Mouse (Mus musculus) forebrain, embryonic 14.5 days (tissue): ENCODE measurements at regions not wholly inside any gene's neighbourhood (a gene's known extent, or its start where the extent isn't known, plus 50 kb on each side); places are given as distances from the start of the nearest gene placed in this dataset.

Experiments
- ATAC-seq: fragments of 200-750 bp; cut with Nextera tagmentation; 2 replicates; pipeline ENCODE4 v1.8.0; 2017; ENCODE audit warnings: mild to moderate bottlenecking, moderate library complexity
- DNase-seq: peaks from one replicate; pipeline ENCODE4 v3.0.0-alpha.2; 2015; ENCODE audit warnings: low spot score
- H3K27ac ChIP-seq: fragments of 300-500 bp; sonication (generic); 2 replicates; pipeline ENCODE4 v1.5.1; 2014; ENCODE audit warnings: low read depth, mild to moderate bottlenecking, control low read depth, low read length, moderate library complexity
- H3K27me3 ChIP-seq: fragments of 300-500 bp; sonication (generic); replicated peaks from 2 replicates; pipeline ENCODE4 v1.6.1; 2014; ENCODE audit warnings: low read length, control low read depth, mixed read lengths; ENCODE audit not compliant: control insufficient read depth, insufficient read depth
- H3K36me3 ChIP-seq: fragments of 300-500 bp; sonication (generic); 2 replicates; pipeline ENCODE4 v1.6.1; 2014; ENCODE audit warnings: low read length, control low read depth; ENCODE audit not compliant: control insufficient read depth, insufficient read depth
- H3K4me1 ChIP-seq: fragments of 300-500 bp; sonication (generic); 2 replicates; pipeline ENCODE4 v1.6.1; 2014; ENCODE audit warnings: antibody characterized with exemption, low read length, control low read depth; ENCODE audit not compliant: control insufficient read depth, insufficient read depth
- H3K4me2 ChIP-seq: fragments of 300-500 bp; sonication (generic); 2 replicates; pipeline ENCODE4 v1.6.1; 2014; ENCODE audit warnings: mild to moderate bottlenecking, control low read depth, low read length
- H3K4me3 ChIP-seq: fragments of 300-500 bp; sonication (generic); 2 replicates; pipeline ENCODE4 v1.5.1; 2014; ENCODE audit warnings: low read depth, low read length, control low read depth
- H3K9ac ChIP-seq: fragments of 300-500 bp; sonication (generic); 2 replicates; pipeline ENCODE4 v1.6.1; 2014; ENCODE audit warnings: mild to moderate bottlenecking, low read length, control low read depth, moderate library complexity
- H3K9me3 ChIP-seq: fragments of 300-500 bp; sonication (generic); replicated peaks from 2 replicates; pipeline ENCODE4 v1.6.1; 2016; ENCODE audit warnings: low read length, control low read depth, mixed read lengths; ENCODE audit not compliant: control insufficient read depth
- WGBS: fragments of 180-500 bp; shearing (Covaris S2); extraction: QIAGEN DNeasy Blood & Tissue Kit; methylation state at CpG from one replicate; pipeline ENCODE4 v1.1.7; 2014; 5-methylcytosine and 5-hydroxymethylcytosine counted together

DNA sequence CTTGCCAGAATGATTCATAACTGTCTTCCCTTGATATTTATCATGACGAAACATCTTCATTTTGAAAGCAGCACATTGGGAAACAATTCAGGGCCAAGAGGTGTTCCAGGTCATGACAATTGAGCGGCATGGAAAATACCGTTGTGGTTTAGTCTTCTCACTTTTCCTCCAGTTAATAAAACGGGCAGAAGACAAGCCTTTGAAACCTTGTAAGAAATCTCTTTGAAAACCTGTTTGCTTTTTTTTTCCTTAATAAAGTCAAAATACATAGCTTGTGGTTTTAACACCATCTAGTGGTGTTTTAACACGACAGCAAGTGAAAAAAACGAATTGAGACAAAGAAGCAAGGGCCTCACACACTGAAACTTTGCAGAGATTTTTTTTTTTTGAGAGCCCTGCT lies 1389.0 kb upstream of the Acvr2a start:
- DNase-seq (peak; percentile 80), ATAC-seq (no peak)
- Histone ChIP-seq H3K4me1 (no peaks in the 10 kb centered on the region), H3K9ac (no peak overlapping the region), H3K9me3 (no peaks in the 10 kb centered on the region), H3K4me2 (peak overlapping the region; percentile 19; the same call in 1 of the 2 replicates), H3K36me3 (no peaks in the 10 kb centered on the region), H3K27me3 (no peaks in the 10 kb centered on the region), H3K4me3 (no peak overlapping the region), H3K27ac (no peak overlapping the region)
- WGBS = 29% methylated on average over 6 of the region's 6 CpGs

DNA sequence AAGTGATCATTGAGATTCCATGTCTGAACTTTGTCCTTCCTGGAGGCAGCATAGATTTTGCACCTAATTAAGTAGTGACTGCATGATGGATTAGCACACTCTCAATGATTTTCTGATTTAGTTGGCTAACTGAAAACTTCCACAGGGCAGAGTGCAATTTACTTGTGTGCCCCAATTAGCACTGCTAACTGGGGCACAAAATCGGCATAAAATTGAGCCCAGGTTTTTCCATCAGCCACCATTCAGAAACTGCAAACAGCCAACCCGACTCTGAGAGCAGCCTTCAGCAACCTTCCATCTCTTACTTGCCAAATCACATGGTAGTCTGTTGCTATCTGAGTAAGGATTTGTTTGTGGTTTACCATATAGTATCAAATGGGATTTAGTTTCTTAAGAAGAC lies 1384.1 kb upstream of the Acvr2a start:
- H3K4me3 ChIP-seq = no peak overlapping the region
- 36% methylated on average over 2 of the region's 2 CpGs for WGBS
- no peak overlapping the region for H3K9ac ChIP-seq
- DNase-seq (no peak), ATAC-seq (no peak)
- no peak overlapping the region for H3K27ac ChIP-seq
- no peaks in the 10 kb centered on the region for H3K4me1 ChIP-seq
- no peaks in the 10 kb centered on the region for H3K9me3 ChIP-seq
- no peaks in the 10 kb centered on the region for H3K36me3 ChIP-seq
- H3K27me3 ChIP-seq = no peaks in the 10 kb centered on the region
- no peak overlapping the region for H3K4me2 ChIP-seq

DNA sequence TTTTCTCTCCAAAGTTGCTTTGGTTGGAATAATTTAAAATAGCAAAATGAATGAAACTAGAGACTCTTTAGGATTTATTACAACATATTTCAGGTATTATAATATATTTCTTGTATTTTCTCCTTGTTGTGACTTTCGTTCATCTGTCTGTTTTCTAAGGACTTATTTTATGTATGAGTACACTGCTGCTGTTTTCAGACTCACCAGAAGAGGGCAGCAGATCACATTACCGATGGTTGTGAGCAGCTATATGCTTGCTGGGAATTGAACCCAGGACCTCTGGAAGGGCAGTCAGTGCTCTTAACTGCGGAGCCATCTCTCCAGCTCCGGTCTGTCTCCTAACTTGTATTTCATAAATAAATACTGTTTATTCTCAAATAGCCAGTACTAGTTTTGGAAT lies 1347.9 kb upstream of the Acvr2a start:
- Histone ChIP-seq H3K4me1 (no peaks in the 10 kb centered on the region), H3K4me3 (no peak overlapping the region), H3K4me2 (no peak overlapping the region), H3K36me3 (no peaks in the 10 kb centered on the region), H3K27me3 (no peaks in the 10 kb centered on the region), H3K27ac (no peak overlapping the region), H3K9ac (no peak overlapping the region), H3K9me3 (no peaks in the 10 kb centered on the region)
- DNase-seq (no peak), ATAC-seq (no peak)
- WGBS = 65% methylated on average over 4 of the region's 4 CpGs

DNA sequence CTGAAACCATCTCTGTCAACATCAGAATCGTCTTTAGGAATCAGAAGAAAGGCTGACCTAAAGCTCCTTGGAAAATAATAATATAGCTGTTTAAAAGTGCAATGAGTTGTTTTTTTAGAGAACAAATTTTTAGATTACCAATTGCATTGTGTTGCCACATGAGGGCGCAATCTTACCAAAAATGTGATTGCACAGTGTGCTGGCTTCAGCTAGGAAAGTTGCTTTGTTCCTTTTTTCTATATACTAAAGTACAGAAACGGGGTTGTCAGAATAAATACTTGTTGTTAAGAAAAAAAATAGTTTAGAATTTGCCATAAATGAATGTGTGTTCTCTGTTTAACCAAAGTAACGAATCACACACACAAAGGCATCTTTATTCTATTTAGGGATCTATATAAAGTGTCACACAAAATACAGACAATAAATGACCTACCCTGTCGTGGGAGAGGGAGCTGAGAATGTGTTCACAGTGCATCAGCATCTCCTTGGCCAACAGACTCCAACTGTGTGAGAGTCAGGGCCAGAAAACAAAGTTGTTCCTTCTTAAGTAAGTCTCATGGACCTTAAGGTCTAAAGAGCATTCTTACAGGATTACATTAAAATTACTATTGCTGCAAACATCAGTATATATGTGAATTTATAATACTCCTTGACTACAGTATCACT lies 1321.9 kb upstream of the Acvr2a start:
- DNase-seq = peak; percentile 79
- Histone ChIP-seq H3K4me3 (no peak overlapping the region), H3K9ac (no peak overlapping the region), H3K9me3 (no peaks in the 10 kb centered on the region), H3K36me3 (no peaks in the 10 kb centered on the region), H3K27ac (no peak overlapping the region), H3K27me3 (no peaks in the 10 kb centered on the region), H3K4me2 (no peak overlapping the region), H3K4me1 (no peaks in the 10 kb centered on the region)
- ATAC-seq = peak; percentile 79
- WGBS = 13% methylated on average over 5 of the region's 5 CpGs
